Mouse (Mus musculus) neutrophil, adult 5-6 weeks (primary cell): ENCODE data around the gene Mfsd12. TPM values are rescaled to one million over a fixed set of nuclear protein-coding genes. Genes with fewer than 3 reads are reported as not detected.

ENCODE experiments used
- ATAC-seq: fragments of 151-379, 151-347 bp; 2 replicates; pipeline ENCODE4 v1.8.0; 2017; ENCODE audit warnings: mild to moderate bottlenecking, moderate TSS enrichment; ENCODE audit not compliant: insufficient number of reproducible peaks, poor library complexity, low FRiP score, severe bottlenecking; ENCODE audit errors: extremely low read depth
- total RNA-seq: library from RNA; stranded (forward); fragments of 200-1000 nt; gene quantifications from 2 replicates; pipeline ENCODE4 v1.2.3, GENCODE M21; 2017

Gene Mfsd12
- total RNA-seq, 1 experiment from 2014 or later: 2.6 TPM

DNA sequence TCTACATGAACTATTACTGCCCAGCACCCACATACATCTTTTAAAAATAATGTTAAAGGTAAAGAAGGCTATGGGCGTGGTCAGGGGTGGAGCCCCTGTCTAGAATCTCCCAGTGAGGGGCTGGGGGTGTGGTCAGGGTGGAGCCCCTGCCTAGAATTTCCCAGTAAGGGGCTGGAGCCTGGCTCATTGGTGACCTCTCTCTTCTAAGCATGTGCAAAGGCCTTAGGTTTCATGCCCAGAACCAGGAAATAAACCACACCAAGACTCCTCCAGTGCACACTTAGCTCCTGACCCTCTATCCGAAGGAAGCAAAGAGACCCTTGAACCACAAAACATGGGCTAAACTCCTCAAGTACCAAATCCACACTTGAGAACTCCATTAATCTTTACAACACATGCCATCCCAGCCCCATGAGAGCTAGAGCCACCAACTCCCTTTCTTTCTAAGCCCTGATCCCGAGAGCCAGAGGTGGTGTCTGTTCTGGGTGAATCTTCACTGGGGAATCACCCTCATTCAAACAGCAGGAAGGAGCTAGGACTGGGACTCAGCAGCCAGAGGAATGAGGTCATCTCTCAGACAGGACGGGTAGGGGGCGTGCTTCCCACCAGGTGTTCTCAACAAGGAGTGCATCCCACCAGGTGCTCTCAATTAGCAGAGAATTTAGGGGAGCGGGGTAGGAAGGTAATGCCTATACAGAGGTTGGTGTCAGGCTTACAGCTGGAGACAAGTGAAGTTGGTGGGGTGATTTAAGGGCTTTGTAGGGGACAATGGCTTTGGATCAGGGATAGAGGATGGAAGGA, 19.5 kb downstream of the Mfsd12 start:
- ATAC-seq: no peak

- ATAC-seq: no peak
Measured at GRCm38 (mm10) chr10:81377362-81377664, 20.0 kb downstream of the Mfsd12 start.

- no peak for ATAC-seq
Measured at GRCm38 (mm10) chr10:81377793-81378552, 20.7 kb downstream of the Mfsd12 start, which contains the start of gene Fzr1. Gene Fzr1, minus strand, starts transcription at chr10:81378516.

GRCm38 (mm10) chr10:81378553-81379182, 21.4 kb downstream of the Mfsd12 start:
- ATAC-seq: peak; percentile 94

DNA sequence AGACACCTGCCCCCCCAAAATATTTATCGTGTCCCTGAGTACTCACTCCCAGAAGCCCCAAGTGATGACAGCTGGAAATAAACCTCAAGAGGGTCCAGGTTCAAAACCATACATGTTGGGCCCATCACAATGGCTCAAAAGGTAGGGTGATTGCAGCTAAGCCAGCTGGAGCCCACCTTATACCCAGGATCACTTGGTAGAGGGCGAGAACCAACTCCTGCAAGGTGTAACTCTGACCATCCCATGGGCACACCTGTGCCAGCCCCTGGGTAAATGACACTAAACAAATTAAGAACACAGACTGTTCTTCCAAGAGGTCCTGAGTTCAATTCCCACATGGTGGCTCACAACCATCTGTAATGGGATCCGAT, 21.9 kb downstream of the Mfsd12 start:
- no peak for ATAC-seq

GRCm38 (mm10) chr10:81379809-81380378, 22.6 kb downstream of the Mfsd12 start:
- no peak for ATAC-seq

- ATAC-seq: no peak
Measured at GRCm38 (mm10) chr10:81382039-81382438, 24.7 kb downstream of the Mfsd12 start.

- ATAC-seq: peak; percentile 95
Measured at GRCm38 (mm10) chr10:81383802-81384604, 26.7 kb downstream of the Mfsd12 start, which contains the start of the genes Dohh and Gm48551. Gene Dohh, plus strand, starts transcription at chr10:81384428. Gene Gm48551, plus strand, starts transcription at chr10:81384466.

DNA sequence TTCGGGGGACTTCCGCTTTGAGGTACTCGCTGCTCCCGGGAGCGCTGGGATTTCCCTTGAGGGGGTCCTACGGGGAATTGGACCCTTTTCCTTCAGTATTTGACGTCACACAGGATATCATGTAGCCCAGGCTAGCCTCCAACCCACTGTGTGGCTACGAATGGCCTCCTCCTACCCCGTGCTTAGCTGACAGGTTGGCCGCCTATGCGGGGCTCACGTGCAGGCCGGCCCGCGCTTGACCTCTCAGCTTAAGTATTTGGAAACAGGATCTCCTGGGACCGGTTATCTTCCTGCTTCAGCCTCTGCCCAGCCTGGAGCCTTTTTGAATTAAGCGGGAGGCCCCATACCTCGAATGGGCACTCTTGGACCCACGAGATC, 27.3 kb downstream of the Mfsd12 start:
- no peak for ATAC-seq

- no peak for ATAC-seq
Measured at GRCm38 (mm10) chr10:81385603-81386306, 28.5 kb downstream of the Mfsd12 start.

- ATAC-seq: no peak
Measured at GRCm38 (mm10) chr10:81387716-81388115, 30.4 kb downstream of the Mfsd12 start.

DNA sequence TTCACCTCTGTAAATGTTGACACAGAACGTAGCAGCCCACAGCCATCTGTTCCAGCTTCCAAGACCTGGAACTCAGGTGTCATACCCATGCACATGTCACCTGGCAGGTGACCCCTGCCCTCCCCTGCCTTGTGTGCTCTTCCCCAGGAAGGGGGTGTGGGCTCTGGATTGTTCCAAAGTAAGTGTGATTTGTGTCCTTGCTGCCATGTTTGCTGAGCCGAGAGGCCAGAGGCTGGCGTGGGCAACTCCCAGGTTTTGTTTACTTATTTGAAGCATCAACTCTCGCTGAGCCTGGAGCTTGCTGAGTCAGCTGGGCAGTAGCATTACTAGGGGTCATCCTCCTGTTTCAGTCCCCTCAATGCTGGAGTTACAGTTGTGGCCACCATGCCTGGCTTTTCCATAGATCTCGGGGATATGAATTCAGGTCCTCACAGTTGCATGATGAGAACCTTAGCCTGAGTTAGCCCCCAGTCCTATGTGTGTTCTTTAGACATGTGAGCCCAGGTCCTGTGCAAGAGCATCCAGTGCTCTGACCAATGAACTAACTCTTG, 31.3 kb downstream of the Mfsd12 start, which contains the start of gene Gm48552:
Gene Gm48552 (plus strand): TSS at position 501 of the 551 bp plus-strand sequence.
- ATAC-seq: no peak

GRCm38 (mm10) chr10:81389373-81389772, 32.1 kb downstream of the Mfsd12 start:
- ATAC-seq: no peak

- peak; percentile 70 for ATAC-seq
Measured at GRCm38 (mm10) chr10:81389801-81390677, 32.7 kb downstream of the Mfsd12 start.

- ATAC-seq: no peak
Measured at GRCm38 (mm10) chr10:81390678-81390965, 33.3 kb downstream of the Mfsd12 start.

- ATAC-seq: no peak
Measured at GRCm38 (mm10) chr10:81392270-81392669, 35.0 kb downstream of the Mfsd12 start.

GRCm38 (mm10) chr10:81392781-81393185, 35.5 kb downstream of the Mfsd12 start, which contains the start of gene Smim24:
Gene Smim24, plus strand, starts transcription at chr10:81393051.
- ATAC-seq: no peak
